Mouse (Mus musculus) heart, postnatal 14 days (tissue): ENCODE measurements around the gene 4933402D24Rik. TPM values are rescaled to one million over a fixed set of nuclear protein-coding genes. Genes with fewer than 3 reads are reported as not detected.

Source experiments
- total RNA-seq, 2 experiments: library from RNA; stranded (reverse); gene quantifications; 2 replicates each; pipeline ENCODE4 v1.2.3; 2021

Gene 4933402D24Rik
- total RNA-seq, 2 experiments from 2014 or later, result not detected

Other genes with a start within 250 kb of the 4933402D24Rik start
- gene Gm39653, start 153.3 kb downstream of the 4933402D24Rik start, total RNA-seq, result not detected
- not detected for gene Dytn, start 82.3 kb downstream of the 4933402D24Rik start, total RNA-seq
- not detected for gene Mdh1b, start 38.9 kb downstream of the 4933402D24Rik start, total RNA-seq
- 10 to 100 TPM; 25.4 to 27.3 TPM for gene Fastkd2, start 38.7 kb downstream of the 4933402D24Rik start, total RNA-seq